Mouse (Mus musculus): ENCODE results near the gene Golga2. TPM values are rescaled to one million over a fixed set of nuclear protein-coding genes. Genes with fewer than 3 reads are reported as not detected.

Golga2 gene
- polyA plus RNA-seq, 1 experiment from 2014 or later, result 22.6 TPM

DNA sequence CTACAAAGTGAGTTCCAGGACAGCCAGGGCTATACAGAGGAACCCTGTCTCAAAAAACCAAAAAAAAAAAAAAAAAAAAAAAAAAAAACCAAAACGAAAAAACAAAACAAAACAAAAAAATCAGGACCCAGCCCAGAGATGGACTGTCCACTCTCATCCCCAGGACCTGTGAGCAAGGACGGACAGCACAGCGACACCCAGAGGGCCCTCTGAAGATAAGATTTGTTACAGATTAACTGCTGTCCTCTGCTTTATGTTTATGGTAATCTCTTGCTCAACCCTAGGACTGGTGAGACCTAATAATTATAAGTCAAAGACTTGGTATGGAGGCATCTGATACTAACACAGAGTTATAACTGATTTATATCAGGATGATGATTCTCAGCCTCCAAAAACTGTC, 11.4 kb upstream of the Golga2 start:
- H3K9me3 ChIP-seq (ENCODE audit: control insufficient read depth, low read length), result no peaks in the 10 kb centered on the region
- WGBS, result 83% methylated on average over 3 of the region's 3 CpGs
- ATAC-seq (replicated peaks; ENCODE audit: low FRiP score), result no peak

DNA sequence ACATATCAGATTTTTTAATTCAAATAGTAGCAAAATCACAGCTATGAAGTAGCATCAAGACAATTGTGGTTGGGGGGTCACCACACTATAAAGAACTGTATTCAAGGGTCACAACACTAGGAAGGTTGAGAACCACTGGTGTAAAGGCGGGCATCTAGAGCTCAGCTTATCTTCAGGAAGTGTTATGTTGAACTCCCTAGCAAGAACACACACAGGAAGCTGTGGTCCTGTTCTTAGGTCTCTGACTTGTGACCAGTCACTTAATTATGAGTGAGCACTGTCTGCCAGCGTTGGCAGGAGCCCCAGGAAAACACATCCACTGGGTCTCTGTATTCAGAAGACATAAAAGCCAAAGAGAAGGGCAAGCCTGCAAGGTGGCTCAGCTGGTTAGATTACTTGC, 4.9 kb upstream of the Golga2 start:
- Histone ChIP-seq H3K9ac (ENCODE audit: low read length) (no peak overlapping the region), H3K4me3 (ENCODE audit: low read depth, low read length) (no peak overlapping the region), H3K4me2 (ENCODE audit: low read depth, low read length, severe bottlenecking) (no peak overlapping the region), H3K27me3 (ENCODE audit: control insufficient read depth, insufficient read depth, low read length) (no peaks in the 10 kb centered on the region), H3K4me1 (replicated peaks; ENCODE audit: control insufficient read depth, insufficient read depth, low read length) (peaks cover 5% of the 10 kb centered on the region; the same call in 1 of the 2 replicates), H3K27ac (ENCODE audit: low read depth, low read length) (no peak overlapping the region), H3K9me3 (ENCODE audit: control insufficient read depth, low read length) (no peaks in the 10 kb centered on the region), H3K36me3 (ENCODE audit: control insufficient read depth, insufficient read depth, low read length) (peaks cover 7% of the 10 kb centered on the region)
- WGBS, result 90% methylated on average over 2 of the region's 2 CpGs
- DNase-seq (ENCODE audit: low spot score), result no peak
- no peak for ATAC-seq (replicated peaks; ENCODE audit: low FRiP score)

More for the DNA sequence above, 11.4 kb upstream of the Golga2 start:
- Histone ChIP-seq H3K36me3 (ENCODE audit: control insufficient read depth, insufficient read depth, low read length) (peaks cover 7% of the 10 kb centered on the region), H3K27me3 (ENCODE audit: control insufficient read depth, insufficient read depth, low read length) (no peaks in the 10 kb centered on the region), H3K4me3 (ENCODE audit: low read depth, low read length) (no peak overlapping the region), H3K4me1 (replicated peaks; ENCODE audit: control insufficient read depth, insufficient read depth, low read length) (no peaks in the 10 kb centered on the region), H3K27ac (ENCODE audit: low read depth, low read length) (no peak overlapping the region), H3K4me2 (ENCODE audit: low read depth, low read length, severe bottlenecking) (no peak overlapping the region), H3K9ac (ENCODE audit: low read length) (no peak overlapping the region)
- no peak for DNase-seq (ENCODE audit: low spot score)

DNA sequence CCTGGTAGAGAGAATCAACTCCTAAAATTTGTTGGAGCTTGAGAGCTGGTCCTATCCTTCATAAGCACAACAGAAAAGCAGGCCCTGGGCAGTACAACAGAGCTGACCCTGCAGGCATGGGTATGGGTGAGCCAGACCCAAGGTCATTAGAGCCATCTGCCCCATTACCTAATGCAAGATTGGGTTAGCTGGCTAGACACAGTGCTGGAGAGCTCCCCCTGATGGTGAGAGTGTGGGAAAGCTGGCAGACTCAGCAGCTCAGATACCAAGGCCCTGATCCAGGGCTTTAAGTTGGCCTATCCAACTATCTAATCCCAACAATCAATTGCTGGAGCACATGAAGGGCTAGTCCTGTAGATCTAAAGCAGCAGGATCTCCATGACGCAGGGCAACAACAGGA, 4.5 kb upstream of the Golga2 start:
- WGBS, result 83% methylated on average over 1 of the region's 1 CpGs
- no peaks in the 10 kb centered on the region for H3K27me3 ChIP-seq (ENCODE audit: control insufficient read depth, insufficient read depth, low read length)
- DNase-seq (ENCODE audit: low spot score), result peak; percentile 66
- no peak overlapping the region for H3K4me2 ChIP-seq (ENCODE audit: low read depth, low read length, severe bottlenecking)
- no peak overlapping the region for H3K9ac ChIP-seq (ENCODE audit: low read length)
- H3K4me3 ChIP-seq (ENCODE audit: low read depth, low read length), result no peak overlapping the region
- no peak overlapping the region for H3K27ac ChIP-seq (ENCODE audit: low read depth, low read length)
- no peak for ATAC-seq (replicated peaks; ENCODE audit: low FRiP score)
- H3K4me1 ChIP-seq (replicated peaks; ENCODE audit: control insufficient read depth, insufficient read depth, low read length), result peaks cover 5% of the 10 kb centered on the region; the same call in 1 of the 2 replicates
- H3K36me3 ChIP-seq (ENCODE audit: control insufficient read depth, insufficient read depth, low read length), result peaks cover 5% of the 10 kb centered on the region
- H3K9me3 ChIP-seq (ENCODE audit: control insufficient read depth, low read length), result no peaks in the 10 kb centered on the region

DNA sequence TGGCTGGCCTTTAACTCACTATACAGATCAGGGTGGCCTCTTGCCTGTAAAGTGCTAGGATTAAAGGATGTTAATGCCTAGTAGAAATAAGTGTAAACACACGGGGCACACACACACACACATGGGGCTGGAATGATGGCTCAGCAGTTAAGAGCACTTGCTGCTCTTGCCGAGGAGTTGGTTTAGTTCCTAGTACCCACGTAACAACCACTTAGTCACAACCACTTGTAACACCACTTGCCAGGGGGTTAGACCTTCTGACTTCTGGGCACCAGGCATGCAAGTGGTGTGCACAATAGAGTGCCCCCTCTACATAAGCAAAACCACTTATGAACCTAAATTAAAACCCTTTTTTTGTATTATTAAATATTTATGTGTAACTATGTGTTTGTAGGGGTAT, 3.2 kb upstream of the Golga2 start:
- WGBS, result 95% methylated on average over 3 of the region's 3 CpGs
- Histone ChIP-seq H3K4me3 (ENCODE audit: low read depth, low read length) (no peak overlapping the region), H3K27ac (ENCODE audit: low read depth, low read length) (no peak overlapping the region), H3K27me3 (ENCODE audit: control insufficient read depth, insufficient read depth, low read length) (no peaks in the 10 kb centered on the region), H3K4me1 (replicated peaks; ENCODE audit: control insufficient read depth, insufficient read depth, low read length) (peaks cover 9% of the 10 kb centered on the region; the same call in 1 of the 2 replicates), H3K9me3 (ENCODE audit: control insufficient read depth, low read length) (no peaks in the 10 kb centered on the region), H3K9ac (ENCODE audit: low read length) (no peak overlapping the region), H3K36me3 (ENCODE audit: control insufficient read depth, insufficient read depth, low read length) (no peaks in the 10 kb centered on the region; the same call in 1 of the 2 replicates), H3K4me2 (ENCODE audit: low read depth, low read length, severe bottlenecking) (no peak overlapping the region)
- no peak for DNase-seq (ENCODE audit: low spot score)
- ATAC-seq (replicated peaks; ENCODE audit: low FRiP score), result no peak

DNA sequence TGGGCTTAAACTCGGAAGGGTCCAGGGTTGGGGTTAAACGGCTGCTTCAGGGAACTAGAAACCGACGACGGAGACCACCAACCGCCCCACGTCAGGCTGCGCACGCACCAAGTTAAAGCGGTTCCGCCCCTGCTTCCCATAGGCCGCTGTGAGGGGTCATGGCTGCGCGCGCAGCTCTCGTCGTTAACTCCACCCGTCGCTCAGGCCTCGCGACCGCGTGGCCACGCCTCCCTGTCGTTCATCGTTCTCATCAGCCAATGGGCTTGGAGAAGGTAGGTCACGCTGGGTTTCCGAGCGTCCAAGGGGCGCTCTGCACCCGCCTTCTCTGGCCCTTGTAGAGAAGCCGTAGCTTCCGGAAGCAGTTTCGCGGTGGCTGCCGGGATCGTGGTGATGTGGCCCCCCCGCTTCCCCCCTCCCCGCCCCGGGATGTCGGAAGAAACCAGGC, 761 bp downstream of the Golga2 start, which contains the start of gene Swi5:
Gene Swi5, minus strand, starts transcription at position 153 of the 445 bp plus-strand sequence.
- H3K27me3 ChIP-seq (ENCODE audit: control insufficient read depth, insufficient read depth, low read length), result no peaks in the 10 kb centered on the region
- no peaks in the 10 kb centered on the region; the same call in 1 of the 2 replicates for H3K36me3 ChIP-seq (ENCODE audit: control insufficient read depth, insufficient read depth, low read length)
- H3K9ac ChIP-seq (ENCODE audit: low read length), result peak within 1 kb of the TSS; percentile 89
- H3K27ac ChIP-seq (ENCODE audit: low read depth, low read length), result peak within 1 kb of the TSS; percentile 37; the same call in 1 of the 2 replicates
- H3K4me3 ChIP-seq (ENCODE audit: low read depth, low read length), result peak within 1 kb of the TSS; percentile 94
- DNase-seq (ENCODE audit: low spot score) (peak; percentile 100), ATAC-seq (replicated peaks; ENCODE audit: low FRiP score) (peak; percentile 98)
- WGBS, result under 1% methylated on average over 40 of the region's 41 CpGs
- peaks cover 9% of the 10 kb centered on the region; the same call in 1 of the 2 replicates for H3K4me1 ChIP-seq (replicated peaks; ENCODE audit: control insufficient read depth, insufficient read depth, low read length)
- H3K4me2 ChIP-seq (ENCODE audit: low read depth, low read length, severe bottlenecking), result peak within 1 kb of the TSS; percentile 83
- no peaks in the 10 kb centered on the region for H3K9me3 ChIP-seq (ENCODE audit: control insufficient read depth, low read length)

DNA sequence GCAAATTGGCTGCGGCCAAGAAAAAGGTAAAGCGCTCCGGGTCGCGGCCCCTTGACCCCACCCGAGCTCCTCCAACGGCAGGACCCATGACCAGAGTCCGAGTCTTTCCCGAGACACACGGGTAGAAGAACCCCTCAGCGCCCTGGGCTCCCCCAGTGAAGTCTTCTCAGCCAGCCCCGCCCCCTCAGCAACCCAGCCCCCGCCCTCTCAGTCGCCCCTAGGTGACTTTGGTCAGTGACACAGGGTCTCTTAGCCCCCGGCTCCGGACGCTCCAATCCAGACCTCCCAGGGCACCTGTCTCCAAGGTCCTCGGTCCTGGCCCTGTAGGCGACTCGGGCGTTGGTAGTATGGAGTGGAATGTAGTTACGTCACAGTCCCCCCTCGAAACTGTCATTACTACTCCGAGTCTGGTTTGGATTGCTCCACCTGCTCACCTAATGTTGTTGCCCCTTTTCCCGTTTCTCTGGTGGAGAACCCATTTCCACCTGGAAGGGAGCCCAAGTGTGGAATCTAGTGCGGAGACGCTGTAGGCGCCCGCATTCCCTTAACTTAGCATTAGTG, 1.3 kb downstream of the Golga2 start:
- WGBS, result 3% methylated on average over 23 of the region's 29 CpGs
- Histone ChIP-seq H3K4me2 (ENCODE audit: low read depth, low read length, severe bottlenecking) (peak overlapping the region; percentile 83), H3K36me3 (ENCODE audit: control insufficient read depth, insufficient read depth, low read length) (no peaks in the 10 kb centered on the region; the same call in 1 of the 2 replicates), H3K4me3 (ENCODE audit: low read depth, low read length) (peak overlapping the region; percentile 94), H3K27me3 (ENCODE audit: control insufficient read depth, insufficient read depth, low read length) (no peaks in the 10 kb centered on the region), H3K9ac (ENCODE audit: low read length) (peak overlapping the region; percentile 76), H3K4me1 (replicated peaks; ENCODE audit: control insufficient read depth, insufficient read depth, low read length) (peaks cover 9% of the 10 kb centered on the region; the same call in 1 of the 2 replicates), H3K9me3 (ENCODE audit: control insufficient read depth, low read length) (no peaks in the 10 kb centered on the region), H3K27ac (ENCODE audit: low read depth, low read length) (no peak overlapping the region)
- peak; percentile 64 for ATAC-seq (replicated peaks; ENCODE audit: low FRiP score)
- DNase-seq (ENCODE audit: low spot score), result no peak

DNA sequence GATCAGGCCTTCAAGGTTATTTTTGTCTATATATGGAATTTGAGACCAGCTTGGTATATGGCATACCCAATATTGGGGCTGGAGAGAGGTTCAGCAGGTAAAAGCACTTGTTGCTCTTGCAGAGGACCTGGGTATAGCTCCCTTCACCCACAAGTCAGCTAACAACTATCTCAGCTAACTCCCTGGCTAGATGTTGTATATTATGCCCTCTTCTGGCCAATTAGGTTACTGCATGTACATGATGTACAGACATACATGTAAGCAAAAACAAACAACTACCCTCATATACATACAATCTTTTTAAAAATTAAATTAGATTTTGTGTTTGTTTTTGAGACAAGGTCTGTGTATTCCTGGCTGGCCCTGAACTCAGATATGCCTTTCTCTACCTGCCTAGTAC, 2.4 kb downstream of the Golga2 start:
- H3K4me3 ChIP-seq (ENCODE audit: low read depth, low read length), result no peak overlapping the region
- no peak for DNase-seq (ENCODE audit: low spot score)
- ATAC-seq (replicated peaks; ENCODE audit: low FRiP score), result no peak

DNA sequence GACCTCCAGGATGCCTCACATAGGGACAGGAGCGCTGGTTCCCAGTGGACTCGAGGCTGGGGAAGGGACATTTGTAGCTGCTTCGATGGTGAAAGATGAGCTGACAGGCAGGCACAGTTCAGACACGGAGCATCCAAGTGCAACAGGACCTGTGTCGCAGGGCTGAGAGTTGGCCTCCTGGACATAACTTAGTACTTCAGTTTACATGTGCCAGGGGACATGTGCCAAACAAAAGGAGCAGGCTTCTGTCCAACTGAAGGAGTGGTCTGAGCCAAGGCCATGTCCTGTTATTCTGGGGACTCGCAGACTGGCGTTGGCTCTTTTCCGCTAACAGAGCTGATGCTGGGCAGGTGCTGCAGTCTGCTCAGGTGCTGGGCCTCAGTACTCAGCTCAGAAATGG, 7.2 kb downstream of the Golga2 start:
- DNase-seq (ENCODE audit: low spot score) (no peak), ATAC-seq (replicated peaks; ENCODE audit: low FRiP score) (no peak)
- WGBS, result 88% methylated on average over 8 of the region's 8 CpGs
- Histone ChIP-seq H3K4me3 (ENCODE audit: low read depth, low read length) (no peak overlapping the region), H3K4me1 (replicated peaks; ENCODE audit: control insufficient read depth, insufficient read depth, low read length) (no peaks in the 10 kb centered on the region), H3K27me3 (ENCODE audit: control insufficient read depth, insufficient read depth, low read length) (no peaks in the 10 kb centered on the region), H3K27ac (ENCODE audit: low read depth, low read length) (no peak overlapping the region), H3K4me2 (ENCODE audit: low read depth, low read length, severe bottlenecking) (no peak overlapping the region), H3K9ac (ENCODE audit: low read length) (no peak overlapping the region), H3K36me3 (ENCODE audit: control insufficient read depth, insufficient read depth, low read length) (no peaks in the 10 kb centered on the region; the same call in 1 of the 2 replicates), H3K9me3 (ENCODE audit: control insufficient read depth, low read length) (no peaks in the 10 kb centered on the region)

More for the DNA sequence above, 2.4 kb downstream of the Golga2 start:
- Histone ChIP-seq H3K27me3 (ENCODE audit: control insufficient read depth, insufficient read depth, low read length) (no peaks in the 10 kb centered on the region), H3K9ac (ENCODE audit: low read length) (no peak overlapping the region), H3K4me1 (replicated peaks; ENCODE audit: control insufficient read depth, insufficient read depth, low read length) (peaks cover 9% of the 10 kb centered on the region; the same call in 1 of the 2 replicates), H3K36me3 (ENCODE audit: control insufficient read depth, insufficient read depth, low read length) (no peaks in the 10 kb centered on the region; the same call in 1 of the 2 replicates), H3K27ac (ENCODE audit: low read depth, low read length) (no peak overlapping the region), H3K9me3 (ENCODE audit: control insufficient read depth, low read length) (no peaks in the 10 kb centered on the region), H3K4me2 (ENCODE audit: low read depth, low read length, severe bottlenecking) (no peak overlapping the region)

DNA sequence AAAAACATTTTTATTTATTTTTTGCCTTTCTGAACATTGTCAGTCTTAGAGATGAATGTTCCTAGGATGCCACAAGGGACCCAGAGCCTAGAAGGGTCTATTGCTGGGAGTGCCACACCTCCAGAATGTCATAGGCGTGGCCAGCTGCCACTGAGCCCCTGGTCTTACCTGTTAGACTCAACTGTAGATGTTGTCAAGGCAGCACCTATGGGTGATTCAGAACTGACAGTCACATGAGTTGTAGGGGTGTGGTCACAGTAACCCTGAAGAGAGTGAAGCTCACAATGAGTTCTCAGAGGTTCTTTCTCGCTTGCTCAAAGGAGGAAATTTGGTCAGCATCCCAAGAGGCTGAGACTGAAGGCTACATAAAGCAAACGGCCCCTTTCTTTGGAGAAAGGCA, 8.1 kb downstream of the Golga2 start:
- no peaks in the 10 kb centered on the region; the same call in 1 of the 2 replicates for H3K36me3 ChIP-seq (ENCODE audit: control insufficient read depth, insufficient read depth, low read length)
- H3K9ac ChIP-seq (ENCODE audit: low read length), result no peak overlapping the region
- H3K4me3 ChIP-seq (ENCODE audit: low read depth, low read length), result no peak overlapping the region
- no peaks in the 10 kb centered on the region for H3K9me3 ChIP-seq (ENCODE audit: control insufficient read depth, low read length)
- H3K27me3 ChIP-seq (ENCODE audit: control insufficient read depth, insufficient read depth, low read length), result no peaks in the 10 kb centered on the region
- no peak overlapping the region for H3K4me2 ChIP-seq (ENCODE audit: low read depth, low read length, severe bottlenecking)
- DNase-seq (ENCODE audit: low spot score) (no peak), ATAC-seq (replicated peaks; ENCODE audit: low FRiP score) (no peak)
- no peak overlapping the region for H3K27ac ChIP-seq (ENCODE audit: low read depth, low read length)
- 86% methylated on average over 3 of the region's 3 CpGs for WGBS
- no peaks in the 10 kb centered on the region for H3K4me1 ChIP-seq (replicated peaks; ENCODE audit: control insufficient read depth, insufficient read depth, low read length)

Data from forebrain, embryonic 11.5 days (tissue).